Mouse (Mus musculus): ENCODE results near the gene Kmt5c. TPM values are rescaled to one million over a fixed set of nuclear protein-coding genes. Genes with fewer than 3 reads are reported as not detected.

Gene Kmt5c
- total RNA-seq, 2 experiments from 2014 or later, result 25.2 to 37.6 TPM

GRCm38 (mm10) chr7:4731090-4731489 is 8.8 kb upstream of the Kmt5c start:
- TF ChIP-seq CTCF (conservative IDR thresholded peaks at IDR 0.05), result no peak
- DNase-seq (ENCODE audit: low spot score in 2 of 2), result no peak
- no peak overlapping the region for H3K27ac ChIP-seq
- no peak overlapping the region for H3K4me3 ChIP-seq

- DNase-seq (ENCODE audit: low spot score in 2 of 2), result no peak
- Histone ChIP-seq H3K27ac (no peak overlapping the region), H3K4me3 (no peak overlapping the region)
- no peak for TF ChIP-seq CTCF (conservative IDR thresholded peaks at IDR 0.05)
Observed at GRCm38 (mm10) chr7:4732968-4733392, 6.9 kb upstream of the Kmt5c start.

- peak overlapping the region; percentile 58 for H3K4me3 ChIP-seq
- TF ChIP-seq CTCF (conservative IDR thresholded peaks at IDR 0.05), result no peak
- DNase-seq (ENCODE audit: low spot score in 2 of 2), result no peak
- peak overlapping the region; percentile 86 for H3K27ac ChIP-seq
Observed at GRCm38 (mm10) chr7:4739041-4739543, 823 bp upstream of the Kmt5c start.

- TF ChIP-seq CTCF (conservative IDR thresholded peaks at IDR 0.05), result no peak
- peak overlapping the region; percentile 98 for H3K27ac ChIP-seq
- no peak for DNase-seq (ENCODE audit: low spot score in 2 of 2)
- H3K4me3 ChIP-seq, result peak overlapping the region; percentile 87
Observed at GRCm38 (mm10) chr7:4740309-4740727, 403 bp downstream of the Kmt5c start.

- Histone ChIP-seq H3K4me3 (peak overlapping the region; percentile 87), H3K27ac (peak overlapping the region; percentile 98)
- TF ChIP-seq CTCF (conservative IDR thresholded peaks at IDR 0.05), result no peak
- DNase-seq (ENCODE audit: low spot score in 2 of 2), result peak in 1 of 2 experiments; percentile 34
Observed at GRCm38 (mm10) chr7:4741151-4741550, 1.2 kb downstream of the Kmt5c start.

GRCm38 (mm10) chr7:4741672-4742481 is 2.0 kb downstream of the Kmt5c start:
- TF ChIP-seq CTCF (conservative IDR thresholded peaks at IDR 0.05), result no peak
- peak overlapping the region; percentile 98 for H3K27ac ChIP-seq
- peak overlapping the region; percentile 87; the same call in 1 of the 2 replicates for H3K4me3 ChIP-seq
- DNase-seq (ENCODE audit: low spot score in 2 of 2), result no peak

- no peak for TF ChIP-seq CTCF (conservative IDR thresholded peaks at IDR 0.05)
- DNase-seq (ENCODE audit: low spot score in 2 of 2), result no peak
- no peak overlapping the region for H3K27ac ChIP-seq
- no peak overlapping the region for H3K4me3 ChIP-seq
Observed at GRCm38 (mm10) chr7:4742482-4742819, 2.5 kb downstream of the Kmt5c start.

GRCm38 (mm10) chr7:4743354-4743753 is 3.4 kb downstream of the Kmt5c start:
- DNase-seq (ENCODE audit: low spot score in 2 of 2), result no peak
- no peak for TF ChIP-seq CTCF (conservative IDR thresholded peaks at IDR 0.05)
- H3K27ac ChIP-seq, result no peak overlapping the region
- H3K4me3 ChIP-seq, result no peak overlapping the region

GRCm38 (mm10) chr7:4744886-4745285 is 5.0 kb downstream of the Kmt5c start:
- H3K4me3 ChIP-seq, result no peak overlapping the region

GRCm38 (mm10) chr7:4746326-4746980 is 6.5 kb downstream of the Kmt5c start:
- Histone ChIP-seq H3K4me3 (no peak overlapping the region), H3K27ac (no peak overlapping the region)
- DNase-seq (ENCODE audit: low spot score in 2 of 2), result no peak
- TF ChIP-seq CTCF (conservative IDR thresholded peaks at IDR 0.05), result no peak

More at GRCm38 (mm10) chr7:4744886-4745285, 5.0 kb downstream of the Kmt5c start:
- no peak for TF ChIP-seq CTCF (conservative IDR thresholded peaks at IDR 0.05)
- no peak overlapping the region for H3K27ac ChIP-seq
- DNase-seq (ENCODE audit: low spot score in 2 of 2), result no peak

GRCm38 (mm10) chr7:4747156-4747899 is 7.4 kb downstream of the Kmt5c start:
- no peak overlapping the region for H3K4me3 ChIP-seq
- no peak for DNase-seq (ENCODE audit: low spot score in 2 of 2)
- no peak overlapping the region for H3K27ac ChIP-seq
- TF ChIP-seq CTCF (conservative IDR thresholded peaks at IDR 0.05), result no peak

GRCm38 (mm10) chr7:4748321-4748720 is 8.4 kb downstream of the Kmt5c start:
- H3K27ac ChIP-seq, result no peak overlapping the region
- TF ChIP-seq CTCF (conservative IDR thresholded peaks at IDR 0.05), result no peak
- H3K4me3 ChIP-seq, result no peak overlapping the region
- no peak for DNase-seq (ENCODE audit: low spot score in 2 of 2)

GRCm38 (mm10) chr7:4749169-4749568 is 9.3 kb downstream of the Kmt5c start:
- Histone ChIP-seq H3K27ac (no peak overlapping the region), H3K4me3 (no peak overlapping the region)
- no peak for TF ChIP-seq CTCF (conservative IDR thresholded peaks at IDR 0.05)
- DNase-seq (ENCODE audit: low spot score in 2 of 2), result no peak

All from layer of hippocampus, adult 2 months (tissue).